Mouse (Mus musculus) liver, adult 2 months (tissue): ENCODE measurements around the gene Senp2.

Source experiments
- CTCF ChIP-seq: fragments of 200-500 bp; IDR thresholded peaks from 2 replicates; pipeline ENCODE4 v1.5.1; 2011; ENCODE audit warnings: low read depth, low read length, control low read depth
- POLR2A ChIP-seq: fragments of 200-500 bp; IDR thresholded peaks from 2 replicates; pipeline ENCODE4 v1.6.1; 2011; ENCODE audit warnings: low read length, control low read depth; ENCODE audit not compliant: insufficient read depth; ENCODE audit errors: extremely low read depth

- TF ChIP-seq CTCF (no peak), POLR2A (no peak)
These were observed 6.3 kb downstream of the Senp2 start for GRCm38 (mm10) chr16:22015569-22015968.
